ENCODE assay signal across 8 mouse cellular contexts in genomic region chr4:49251262-49251661, GRCm38 (mm10).
DNase-seq lines count a peak whose midpoint lies in the region; ATAC-seq and TF ChIP-seq lines count a peak whose summit lies in the region.
"Had no signal": no experiment of that assay in that cellular context is flagged by ENCODE, and none has a peak within 500 bp of the region (broad histone marks: within the 10 kb centered on the region; RNA-seq: fewer than 3 reads in every experiment).

No protein-coding gene starts in this region.

- H3K9ac ChIP-seq in heart, embryonic 11.5 days (ENCODE audit: low read depth, low read length), result no peak overlapping the region
- no peak overlapping the region for H3K9ac ChIP-seq in midbrain, embryonic 16.5 days (ENCODE audit: low read depth, low read length)
- no peak overlapping the region for H3K9ac ChIP-seq in midbrain, embryonic 13.5 days (replicated peaks)
- no peak overlapping the region for H3K9ac ChIP-seq in hindbrain, embryonic 16.5 days (ENCODE audit: low read depth, low read length)
- H3K9ac ChIP-seq in stomach, postnatal 0 days (ENCODE audit: low read length), result no peak overlapping the region
- H3K9ac ChIP-seq: embryonic facial prominence, embryonic 12.5 days had no signal

- TF ChIP-seq CTCF in stomach, postnatal 0 days (IDR thresholded peaks at IDR 0.05; ENCODE audit: low read depth), result peak; percentile 69
- no peak for TF ChIP-seq CTCF in thymus, adult 2 months (IDR thresholded peaks at IDR 0.05; ENCODE audit: borderline replicate concordance, control insufficient read depth, extremely low read depth, insufficient read depth, low read length, poor library complexity)

- 20% methylated on average over 3 of the region's 3 CpGs for WGBS in heart, embryonic 11.5 days (ENCODE audit: insufficient replicate concordance)
- 2% methylated on average over 3 of the region's 3 CpGs for WGBS in midbrain, embryonic 16.5 days
- WGBS in midbrain, embryonic 13.5 days, result 7% methylated on average over 3 of the region's 3 CpGs
- WGBS in hindbrain, embryonic 16.5 days, result 18% methylated on average over 3 of the region's 3 CpGs
- WGBS in stomach, postnatal 0 days, result 29% methylated on average over 3 of the region's 3 CpGs
- WGBS in thymus, adult 2 months, result 35% methylated on average over 3 of the region's 3 CpGs

- H3K9me3 ChIP-seq in heart, embryonic 11.5 days (replicated peaks; ENCODE audit: control insufficient read depth, low read length), result no peaks in the 10 kb centered on the region
- no peaks in the 10 kb centered on the region for H3K9me3 ChIP-seq in midbrain, embryonic 16.5 days (replicated peaks; ENCODE audit: control insufficient read depth, low read length, poor library complexity, severe bottlenecking)
- no peaks in the 10 kb centered on the region for H3K9me3 ChIP-seq in midbrain, embryonic 13.5 days
- H3K9me3 ChIP-seq in hindbrain, embryonic 16.5 days (ENCODE audit: control insufficient read depth, low read length), result no peaks in the 10 kb centered on the region
- no peaks in the 10 kb centered on the region for H3K9me3 ChIP-seq in stomach, postnatal 0 days (ENCODE audit: control insufficient read depth, low read length)
- H3K9me3 ChIP-seq: embryonic facial prominence, embryonic 12.5 days had no signal

- intact Hi-C loops in heart, postnatal 10 days (cut with DNase I), result loop anchor here (2.0 kb wide), 2 partner anchors 480 to 560 kb away; no protein-coding TSS in a partner anchor

- no peaks in the 10 kb centered on the region for H3K36me3 ChIP-seq in heart, embryonic 11.5 days (ENCODE audit: control insufficient read depth, insufficient read depth, low read length)
- H3K36me3 ChIP-seq in midbrain, embryonic 16.5 days (ENCODE audit: control insufficient read depth, insufficient read depth, low read length), result no peaks in the 10 kb centered on the region
- H3K36me3 ChIP-seq in midbrain, embryonic 13.5 days, result no peaks in the 10 kb centered on the region
- H3K36me3 ChIP-seq in hindbrain, embryonic 16.5 days (ENCODE audit: control insufficient read depth, insufficient read depth, low read length), result no peaks in the 10 kb centered on the region
- H3K36me3 ChIP-seq in stomach, postnatal 0 days (ENCODE audit: control insufficient read depth, insufficient read depth, low read length), result no peaks in the 10 kb centered on the region
- no peaks in the 10 kb centered on the region for H3K36me3 ChIP-seq in thymus, adult 2 months (ENCODE audit: control insufficient read depth, insufficient read depth, low read length)
- H3K36me3 ChIP-seq: embryonic facial prominence, embryonic 12.5 days had no signal

- peak; percentile 16 to 27 for DNase-seq in heart, postnatal 10 days
- DNase-seq in stomach, postnatal 0 days (ENCODE audit: low spot score), result no peak
- no peak for DNase-seq in thymus, adult 2 months

- no peak overlapping the region for H3K4me3 ChIP-seq in heart, embryonic 11.5 days (ENCODE audit: low read depth, low read length)
- no peak overlapping the region for H3K4me3 ChIP-seq in midbrain, embryonic 16.5 days (ENCODE audit: low read depth, low read length)
- H3K4me3 ChIP-seq in midbrain, embryonic 13.5 days (replicated peaks), result no peak overlapping the region
- no peak overlapping the region for H3K4me3 ChIP-seq in hindbrain, embryonic 16.5 days (ENCODE audit: low read length)
- H3K4me3 ChIP-seq in stomach, postnatal 0 days (ENCODE audit: low read depth, low read length), result no peak overlapping the region
- H3K4me3 ChIP-seq in thymus, adult 2 months (ENCODE audit: control insufficient read depth, insufficient read depth, low read length), result no peak overlapping the region
- H3K4me3 ChIP-seq: embryonic facial prominence, embryonic 12.5 days had no signal

- no peaks in the 10 kb centered on the region for H3K27me3 ChIP-seq in heart, embryonic 11.5 days (ENCODE audit: control insufficient read depth, insufficient read depth, low read length)
- H3K27me3 ChIP-seq in midbrain, embryonic 16.5 days (ENCODE audit: control insufficient read depth, insufficient read depth, low read depth, low read length), result no peaks in the 10 kb centered on the region
- H3K27me3 ChIP-seq in midbrain, embryonic 13.5 days, result no peaks in the 10 kb centered on the region
- no peaks in the 10 kb centered on the region for H3K27me3 ChIP-seq in hindbrain, embryonic 16.5 days (replicated peaks; ENCODE audit: control insufficient read depth, insufficient read depth, low read length)
- H3K27me3 ChIP-seq in stomach, postnatal 0 days (ENCODE audit: control insufficient read depth, insufficient read depth, low read length), result no peaks in the 10 kb centered on the region
- H3K27me3 ChIP-seq in thymus, adult 2 months (ENCODE audit: control insufficient read depth, insufficient read depth, low read length), result no peaks in the 10 kb centered on the region
- H3K27me3 ChIP-seq: embryonic facial prominence, embryonic 12.5 days had no signal

- ATAC-seq in heart, embryonic 11.5 days (replicated peaks; ENCODE audit: insufficient number of reproducible peaks, low FRiP score, low TSS enrichment), result no peak
- ATAC-seq in midbrain, embryonic 16.5 days, result 0 out of 2 replicates have a peak, but pooled peaks have one; percentile 32
- no peak for ATAC-seq in midbrain, embryonic 13.5 days
- peak; percentile 75; the same call in 1 of the 2 replicates for ATAC-seq in hindbrain, embryonic 16.5 days
- ATAC-seq in stomach, postnatal 0 days (ENCODE audit: low FRiP score, low TSS enrichment), result no peak

- H3K4me2 ChIP-seq in heart, embryonic 11.5 days, result no peak overlapping the region
- H3K4me2 ChIP-seq in midbrain, embryonic 16.5 days (ENCODE audit: low read length), result no peak overlapping the region
- H3K4me2 ChIP-seq in midbrain, embryonic 13.5 days (replicated peaks), result no peak overlapping the region
- H3K4me2 ChIP-seq in hindbrain, embryonic 16.5 days (ENCODE audit: low read length), result no peak overlapping the region
- H3K4me2 ChIP-seq in stomach, postnatal 0 days (replicated peaks; ENCODE audit: low read depth), result no peak overlapping the region
- H3K4me2 ChIP-seq: embryonic facial prominence, embryonic 12.5 days had no signal

- TF ChIP-seq POLR2A in thymus, adult 2 months (IDR thresholded peaks at IDR 0.05; ENCODE audit: control insufficient read depth, extremely low read depth, insufficient read depth, low read length, poor library complexity), result no peak

- no peak overlapping the region for H3K27ac ChIP-seq in heart, embryonic 11.5 days (ENCODE audit: low read depth, low read length)
- no peak overlapping the region for H3K27ac ChIP-seq in midbrain, embryonic 16.5 days (ENCODE audit: low read length)
- no peak overlapping the region for H3K27ac ChIP-seq in midbrain, embryonic 13.5 days
- H3K27ac ChIP-seq in hindbrain, embryonic 16.5 days (ENCODE audit: low read depth, low read length), result no peak overlapping the region
- H3K27ac ChIP-seq in stomach, postnatal 0 days (replicated peaks), result no peak overlapping the region
- no peak overlapping the region for H3K27ac ChIP-seq in thymus, adult 2 months (ENCODE audit: control insufficient read depth, insufficient read depth, low read length)
- H3K27ac ChIP-seq: embryonic facial prominence, embryonic 12.5 days had no signal

- H3K4me1 ChIP-seq in heart, embryonic 11.5 days (ENCODE audit: control insufficient read depth, insufficient read depth, low read length), result no peaks in the 10 kb centered on the region
- H3K4me1 ChIP-seq in midbrain, embryonic 16.5 days (ENCODE audit: control insufficient read depth, insufficient read depth, low read length), result peaks cover 3% of the 10 kb centered on the region; the same call in 1 of the 2 replicates
- H3K4me1 ChIP-seq in midbrain, embryonic 13.5 days (replicated peaks), result peaks cover 3% of the 10 kb centered on the region; the same call in 1 of the 2 replicates
- no peaks in the 10 kb centered on the region for H3K4me1 ChIP-seq in hindbrain, embryonic 16.5 days (ENCODE audit: control insufficient read depth, insufficient read depth, low read depth, low read length)
- H3K4me1 ChIP-seq in stomach, postnatal 0 days (replicated peaks; ENCODE audit: control insufficient read depth, insufficient read depth), result no peaks in the 10 kb centered on the region
- H3K4me1 ChIP-seq in thymus, adult 2 months (replicated peaks; ENCODE audit: control insufficient read depth, insufficient read depth, low read length), result no peaks in the 10 kb centered on the region
- H3K4me1 ChIP-seq: embryonic facial prominence, embryonic 12.5 days had no signal

- TF ChIP-seq EP300 in stomach, postnatal 0 days (optimal IDR thresholded peaks at IDR 0.05), result no peak

Comparison
In these comparisons a context has a peak if more than half of its experiments do, and no peak if none do; other contexts are left out.
1. ATAC-seq: peak in midbrain, embryonic 16.5 days (single experiment) and hindbrain, embryonic 16.5 days (single experiment); none in heart, embryonic 11.5 days (single experiment), midbrain, embryonic 13.5 days (single experiment) and stomach, postnatal 0 days (single experiment).
2. DNase-seq: peak in heart, postnatal 10 days (2 of 2); none in stomach, postnatal 0 days (single experiment) and thymus, adult 2 months (single experiment).